Mouse (Mus musculus) forebrain, embryonic 11.5 days (tissue): ENCODE measurements at regions not wholly inside any gene's neighbourhood (a gene's known extent, or its start where the extent isn't known, plus 50 kb on each side); places are given as distances from the start of the nearest gene placed in this dataset.

Experiments used
- ATAC-seq: fragments of 200-750 bp; cut with Nextera tagmentation; replicated peaks from 2 replicates; pipeline ENCODE4 v1.8.0; 2017; ENCODE audit warnings: moderate TSS enrichment; ENCODE audit not compliant: low FRiP score
- DNase-seq: peaks from one replicate; pipeline ENCODE4 v3.0.0-alpha.2; 2017; ENCODE audit warnings: low spot score
- H3K27ac ChIP-seq: fragments of 300-500 bp; sonication (generic); 2 replicates; pipeline ENCODE4 v1.5.1; 2014; ENCODE audit warnings: low read depth, low read length
- H3K27me3 ChIP-seq: fragments of 300-500 bp; sonication (generic); 2 replicates; pipeline ENCODE4 v1.6.1; 2014; ENCODE audit warnings: mild to moderate bottlenecking, low read length, mixed read lengths; ENCODE audit not compliant: control insufficient read depth, insufficient read depth
- H3K36me3 ChIP-seq: fragments of 300-500 bp; sonication (generic); 2 replicates; pipeline ENCODE4 v1.6.1; 2014; ENCODE audit warnings: mild to moderate bottlenecking, low read length, moderate library complexity, mixed read lengths; ENCODE audit not compliant: control insufficient read depth, insufficient read depth
- H3K4me1 ChIP-seq: fragments of 300-500 bp; sonication (generic); replicated peaks from 2 replicates; pipeline ENCODE4 v1.6.1; 2014; ENCODE audit warnings: low read length, mixed read lengths; ENCODE audit not compliant: control insufficient read depth, insufficient read depth
- H3K4me2 ChIP-seq: fragments of 300-500 bp; sonication (generic); 2 replicates; pipeline ENCODE4 v1.6.1; 2014; ENCODE audit warnings: low read depth, mild to moderate bottlenecking, low read length, moderate library complexity, mixed read lengths; ENCODE audit not compliant: severe bottlenecking
- H3K4me3 ChIP-seq: fragments of 300-500 bp; sonication (generic); 2 replicates; pipeline ENCODE4 v1.5.1; 2014; ENCODE audit warnings: low read depth, low read length
- H3K9ac ChIP-seq: fragments of 300-500 bp; sonication (generic); 2 replicates; pipeline ENCODE4 v1.6.1; 2014; ENCODE audit warnings: low read length
- H3K9me3 ChIP-seq: fragments of 300-500 bp; sonication (generic); 2 replicates; pipeline ENCODE4 v1.6.1; 2016; ENCODE audit warnings: low read length, mixed read lengths; ENCODE audit not compliant: control insufficient read depth
- WGBS: fragments of 180-500 bp; shearing (Covaris S2); extraction: QIAGEN DNeasy Blood & Tissue Kit; methylation state at CpG from one replicate; pipeline ENCODE4 v1.1.7; 2014; 5-methylcytosine and 5-hydroxymethylcytosine counted together

GRCm38 (mm10) chr2:108919500-108920045, 361.0 kb upstream of the Kif18a start:
- WGBS, result 80% methylated on average over 3 of the region's 3 CpGs
- DNase-seq (no peak), ATAC-seq (no peak)
- Histone ChIP-seq H3K36me3 (no peaks in the 10 kb centered on the region), H3K4me2 (no peak overlapping the region), H3K27me3 (no peaks in the 10 kb centered on the region), H3K9ac (no peak overlapping the region), H3K27ac (no peak overlapping the region), H3K4me1 (no peaks in the 10 kb centered on the region), H3K4me3 (no peak overlapping the region), H3K9me3 (no peaks in the 10 kb centered on the region)

GRCm38 (mm10) chr2:108920111-108920510, 360.4 kb upstream of the Kif18a start:
- no peaks in the 10 kb centered on the region for H3K9me3 ChIP-seq
- H3K4me1 ChIP-seq, result no peaks in the 10 kb centered on the region
- ATAC-seq, result 0 out of 2 replicates have a peak, but pooled peaks have one; percentile 24
- H3K4me3 ChIP-seq, result no peak overlapping the region
- H3K27me3 ChIP-seq, result no peaks in the 10 kb centered on the region
- WGBS, result 77% methylated on average over 5 of the region's 5 CpGs
- no peak overlapping the region for H3K4me2 ChIP-seq
- no peak overlapping the region for H3K27ac ChIP-seq
- H3K9ac ChIP-seq, result no peak overlapping the region
- no peak for DNase-seq
- H3K36me3 ChIP-seq, result no peaks in the 10 kb centered on the region

- Histone ChIP-seq H3K36me3 (no peaks in the 10 kb centered on the region), H3K4me1 (no peaks in the 10 kb centered on the region), H3K27me3 (no peaks in the 10 kb centered on the region), H3K9me3 (no peaks in the 10 kb centered on the region), H3K4me2 (no peak overlapping the region), H3K4me3 (no peak overlapping the region), H3K9ac (no peak overlapping the region), H3K27ac (no peak overlapping the region)
- 65% methylated on average over 5 of the region's 5 CpGs for WGBS
- ATAC-seq (peak; percentile 73), DNase-seq (no peak)
Measured at GRCm38 (mm10) chr2:108935981-108936762, 344.4 kb upstream of the Kif18a start.

GRCm38 (mm10) chr2:108980921-108981320, 299.6 kb upstream of the Kif18a start:
- no peak overlapping the region for H3K9ac ChIP-seq
- WGBS, result 89% methylated on average over 5 of the region's 5 CpGs
- no peak overlapping the region for H3K4me3 ChIP-seq
- no peaks in the 10 kb centered on the region for H3K9me3 ChIP-seq
- H3K36me3 ChIP-seq, result no peaks in the 10 kb centered on the region
- ATAC-seq, result no peak
- no peak for DNase-seq
- no peaks in the 10 kb centered on the region for H3K4me1 ChIP-seq
- no peak overlapping the region for H3K4me2 ChIP-seq
- no peak overlapping the region for H3K27ac ChIP-seq
- H3K27me3 ChIP-seq, result no peaks in the 10 kb centered on the region

GRCm38 (mm10) chr2:109016223-109016622, 264.3 kb upstream of the Kif18a start:
- no peaks in the 10 kb centered on the region for H3K36me3 ChIP-seq
- no peaks in the 10 kb centered on the region for H3K9me3 ChIP-seq
- no peak overlapping the region for H3K4me2 ChIP-seq
- DNase-seq (no peak), ATAC-seq (no peak)
- no peak overlapping the region for H3K4me3 ChIP-seq
- H3K27ac ChIP-seq, result no peak overlapping the region
- no peaks in the 10 kb centered on the region for H3K4me1 ChIP-seq
- no peaks in the 10 kb centered on the region for H3K27me3 ChIP-seq
- WGBS, result 60% methylated on average over 1 of the region's 1 CpGs
- H3K9ac ChIP-seq, result no peak overlapping the region

GRCm38 (mm10) chr2:109017018-109017707, 263.4 kb upstream of the Kif18a start:
- Histone ChIP-seq H3K9ac (no peak overlapping the region), H3K27ac (no peak overlapping the region), H3K27me3 (no peaks in the 10 kb centered on the region), H3K36me3 (no peaks in the 10 kb centered on the region), H3K4me1 (no peaks in the 10 kb centered on the region), H3K4me3 (no peak overlapping the region), H3K9me3 (no peaks in the 10 kb centered on the region), H3K4me2 (no peak overlapping the region)
- ATAC-seq, result no peak
- 88% methylated on average over 1 of the region's 1 CpGs for WGBS
- DNase-seq, result no peak

GRCm38 (mm10) chr2:109038131-109038695, 242.3 kb upstream of the Kif18a start:
- DNase-seq, result no peak
- no peak overlapping the region for H3K27ac ChIP-seq
- no peaks in the 10 kb centered on the region for H3K9me3 ChIP-seq
- H3K4me3 ChIP-seq, result no peak overlapping the region
- H3K9ac ChIP-seq, result no peak overlapping the region
- no peak overlapping the region for H3K4me2 ChIP-seq
- ATAC-seq, result peak; percentile 74
- WGBS, result 46% methylated on average over 6 of the region's 6 CpGs
- H3K27me3 ChIP-seq, result no peaks in the 10 kb centered on the region
- no peaks in the 10 kb centered on the region for H3K4me1 ChIP-seq
- no peaks in the 10 kb centered on the region for H3K36me3 ChIP-seq
